Mouse (Mus musculus) left cerebral cortex, postnatal 14 days (tissue): ENCODE measurements at regions not wholly inside any gene's neighbourhood (a gene's known extent, or its start where the extent isn't known, plus 50 kb on each side); places are given as distances from the start of the nearest gene placed in this dataset.
"Not testable (repeated sequence)": the region's sequence is repeated elsewhere in the genome, so short reads cannot be mapped to it uniquely, and the experiment has no call there.

ENCODE experiments used
- DNase-seq, 2 experiments: peaks; one replicate each; pipeline ENCODE4 v3.0.0; 2021 to 2022; ENCODE audit warnings: low spot score in 2 of 2, mixed read lengths in 1 of 2
- intact Hi-C: fragments of 180-260 bp; cut with DNase I; formaldehyde crosslinking; loops from one replicate; pipeline ENCODE4 v1.15.1; 2025

DNA sequence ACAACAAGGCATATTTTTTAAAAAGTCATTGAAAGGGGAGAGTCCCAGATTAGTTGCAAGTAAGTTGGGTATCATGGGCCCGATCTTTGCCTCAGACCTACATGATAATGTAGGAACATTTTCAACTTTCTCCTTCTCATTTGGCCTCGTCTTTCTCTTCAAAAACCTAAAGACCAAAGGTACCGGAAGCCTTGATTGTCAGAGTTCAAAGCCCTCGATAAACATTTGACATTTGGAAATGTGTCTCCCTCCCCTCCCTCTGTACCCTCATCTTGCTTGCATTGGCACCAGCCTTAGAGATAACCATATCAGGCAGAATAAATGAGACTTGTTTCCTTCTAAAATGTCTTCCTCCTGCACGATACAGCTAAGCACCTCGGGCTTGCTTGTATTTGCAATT is 302.8 kb downstream of the Ets1 start:
- DNase-seq: no peak
- intact Hi-C loops: no loop called here

- no peak for DNase-seq
- intact Hi-C loops: loop anchor here (1.0 to 10.0 kb wide), 5 partner anchors 143 to 535 kb away; no protein-coding TSS in a partner anchor
These were observed 303.6 kb downstream of the Ets1 start for GRCm38 (mm10) chr9:32939626-32940025.

GRCm38 (mm10) chr9:32940111-32940813 is 304.2 kb downstream of the Ets1 start:
- peak; percentile 77 to 87 for DNase-seq
- intact Hi-C loops: loop anchor here (1.0 to 10.0 kb wide), 5 partner anchors 142 to 535 kb away; no protein-coding TSS in a partner anchor

DNA sequence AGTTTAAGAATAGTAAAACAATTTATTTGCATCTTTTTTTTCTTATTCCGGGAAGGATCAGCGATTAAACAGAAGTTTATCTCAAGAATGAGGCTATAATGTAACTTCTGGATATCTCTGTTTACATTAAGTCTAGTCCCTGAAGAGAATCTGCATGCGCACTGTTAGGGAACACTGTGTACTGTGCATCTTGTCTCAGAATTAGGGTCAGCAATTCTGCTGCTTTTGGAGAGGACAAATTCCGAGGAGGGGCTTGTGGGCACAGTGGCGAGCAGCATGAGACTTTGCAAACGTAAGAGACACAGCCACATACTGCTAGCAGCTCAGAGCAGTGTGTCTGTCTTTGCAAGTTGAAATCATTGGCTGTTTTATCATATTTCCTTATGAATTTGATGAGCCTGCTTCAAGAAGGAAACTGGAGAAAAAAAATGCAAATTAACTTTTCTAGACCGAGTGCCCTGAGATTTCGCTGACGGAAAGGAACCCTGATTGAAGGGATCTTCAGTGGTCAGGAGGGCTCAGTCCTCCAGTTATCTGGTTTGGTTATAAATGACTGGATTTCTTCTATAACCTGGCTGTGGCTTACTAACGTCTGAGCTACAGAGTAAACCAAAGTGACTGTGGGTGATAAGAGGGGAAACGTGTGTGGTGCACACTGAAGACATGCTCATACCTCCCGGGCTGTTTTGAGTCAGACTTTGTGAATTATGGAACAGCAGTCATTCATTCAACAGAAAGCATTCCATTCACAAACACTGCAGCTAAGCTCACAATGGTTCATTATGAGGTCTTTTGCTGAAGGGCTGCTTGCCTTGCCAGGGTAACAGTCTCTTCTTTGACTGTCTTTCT is 305.1 kb downstream of the Ets1 start:
- intact Hi-C loops: loop anchor here (1.0 to 10.0 kb wide), 5 partner anchors 141 to 536 kb away; no protein-coding TSS in a partner anchor
- peak in 1 of 2 experiments; percentile 13 for DNase-seq

- intact Hi-C loops: loop anchor here (5.0 to 10.0 kb wide), 4 partner anchors 141 to 537 kb away; no protein-coding TSS in a partner anchor
- no peak for DNase-seq
These were observed 305.7 kb downstream of the Ets1 start for GRCm38 (mm10) chr9:32941768-32942030.

DNA sequence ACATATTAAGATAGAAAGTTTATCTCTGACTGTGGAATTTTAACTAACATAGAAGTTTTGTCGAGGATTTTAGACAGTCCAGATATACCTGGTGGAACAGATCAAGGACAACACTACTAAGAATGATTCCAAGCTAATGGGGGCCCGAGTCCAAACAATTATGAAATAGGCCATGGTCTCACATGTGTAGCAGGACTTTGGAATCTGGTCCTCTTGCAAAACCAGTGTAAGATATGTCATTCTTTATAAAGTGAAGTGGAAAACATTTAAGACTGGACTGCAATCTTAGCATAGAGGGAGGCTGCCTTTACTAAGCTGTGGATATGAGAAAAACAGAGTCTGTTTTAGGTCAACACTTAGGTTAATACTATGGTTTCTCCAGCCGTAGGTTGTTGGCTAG is 311.2 kb downstream of the Ets1 start:
- DNase-seq: no peak
- intact Hi-C loops: loop anchor here (10.0 kb wide), 3 partner anchors 192 to 542 kb away; no protein-coding TSS in a partner anchor

- DNase-seq: no peak
- intact Hi-C loops: loop anchor here (10.0 kb wide), 3 partner anchors 194 to 544 kb away; no protein-coding TSS in a partner anchor
These were observed 313.0 kb downstream of the Ets1 start for GRCm38 (mm10) chr9:32949036-32949435.

GRCm38 (mm10) chr9:32958716-32959115 is 322.7 kb downstream of the Ets1 start:
- intact Hi-C loops: no loop called here
- DNase-seq: no peak

DNA sequence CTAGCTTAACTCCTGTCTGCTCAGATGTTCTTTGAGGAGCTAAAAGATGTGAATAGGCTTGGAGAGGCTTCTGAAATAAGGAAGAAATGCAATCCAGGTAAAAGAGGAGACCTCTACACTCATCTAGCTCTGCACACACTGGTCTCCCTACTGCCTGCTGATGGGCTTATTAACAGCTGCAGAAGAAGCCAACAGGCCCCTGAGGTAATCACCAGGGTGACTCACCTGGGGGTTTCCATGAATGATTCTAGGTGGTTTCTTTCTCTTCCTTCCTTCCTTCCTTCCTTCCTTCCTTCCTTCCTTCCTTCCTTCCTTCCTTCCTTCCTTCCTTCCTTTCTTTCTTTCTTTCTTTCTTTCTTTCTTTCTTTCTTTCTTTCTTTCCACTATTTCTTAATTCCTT is 323.4 kb downstream of the Ets1 start:
- DNase-seq, intact Hi-C loops: not testable (repeated sequence)

GRCm38 (mm10) chr9:32962679-32963205 is 326.7 kb downstream of the Ets1 start:
- intact Hi-C loops: no loop called here
- no peak for DNase-seq

DNA sequence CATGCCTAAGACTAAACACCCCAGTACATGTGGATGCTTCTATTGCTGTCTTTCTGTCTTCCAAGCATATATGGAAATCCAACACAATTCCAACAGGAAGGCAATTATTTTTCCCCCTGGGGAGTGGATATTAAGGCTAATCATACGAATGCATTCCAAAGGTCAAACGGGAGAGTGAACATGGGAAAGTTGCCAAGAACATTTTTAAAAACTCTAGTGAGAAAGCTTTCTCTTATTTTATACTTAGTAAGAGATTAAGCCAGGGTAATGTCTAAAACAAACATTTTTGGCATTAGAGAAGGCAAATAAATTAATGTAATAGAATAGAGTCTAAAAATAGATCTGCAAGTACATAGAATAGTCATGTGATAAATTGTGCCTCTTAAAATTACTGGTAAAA is 332.4 kb downstream of the Ets1 start:
- intact Hi-C loops: no loop called here
- DNase-seq: no peak

GRCm38 (mm10) chr9:32971421-32971820 is 335.4 kb downstream of the Ets1 start:
- DNase-seq: no peak
- intact Hi-C loops: no loop called here

GRCm38 (mm10) chr9:32971926-32972325 is 335.9 kb downstream of the Ets1 start:
- no peak for DNase-seq
- intact Hi-C loops: no loop called here

DNA sequence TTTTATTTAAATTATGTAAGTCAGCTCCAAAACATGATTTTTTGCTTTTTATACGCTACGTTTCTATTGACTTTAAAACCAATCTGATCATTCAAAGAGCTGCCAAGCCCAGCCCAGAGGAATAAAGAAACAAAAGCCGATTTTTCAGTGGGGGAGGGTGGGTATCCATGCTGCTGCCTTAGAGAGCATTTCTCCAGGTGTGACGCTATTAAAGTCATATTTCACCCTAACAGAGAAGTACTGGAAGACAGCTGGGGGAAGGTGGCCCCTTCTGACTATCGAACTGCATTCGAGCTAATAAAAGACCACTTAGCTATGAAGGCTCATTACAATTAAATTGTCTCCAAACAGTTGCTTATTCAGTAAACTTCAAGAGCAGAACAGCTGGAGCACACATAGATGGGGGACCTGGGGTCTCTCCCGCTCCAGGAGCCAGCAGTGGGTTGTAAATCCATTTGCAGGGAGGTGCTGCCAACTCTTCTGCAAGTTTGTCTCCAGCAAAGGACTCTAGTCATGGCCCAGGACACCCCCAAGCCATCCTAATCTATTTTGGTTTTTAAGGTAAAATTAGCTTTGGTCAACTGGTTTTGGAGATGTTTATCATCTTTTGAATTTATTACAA is 336.5 kb downstream of the Ets1 start:
- intact Hi-C loops: no loop called here

DNA sequence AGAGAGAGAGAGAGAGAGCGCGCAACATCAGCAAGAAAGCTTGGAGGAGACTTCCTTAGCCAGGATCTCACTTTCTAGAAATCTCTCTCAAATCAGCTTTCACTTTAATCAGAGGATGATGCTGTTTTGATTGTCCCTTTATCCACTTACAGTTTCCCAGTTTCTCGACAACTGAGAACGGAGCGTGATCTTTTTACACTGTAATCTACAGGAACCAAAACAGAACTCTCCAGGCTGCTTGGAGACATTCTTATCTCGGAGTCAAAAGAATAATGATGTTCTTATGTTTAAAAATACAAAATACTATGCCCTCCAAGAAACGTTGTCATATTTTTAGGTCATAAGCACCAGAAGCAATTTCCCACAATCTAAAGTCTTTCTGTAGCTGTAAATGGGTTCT is 341.7 kb downstream of the Ets1 start:
- intact Hi-C loops: no loop called here
- no peak for DNase-seq

More for the DNA sequence above, 336.5 kb downstream of the Ets1 start:
- no peak for DNase-seq

- intact Hi-C loops: no loop called here
- no peak for DNase-seq
These were observed 344.8 kb downstream of the Ets1 start for GRCm38 (mm10) chr9:32980846-32981245.

DNA sequence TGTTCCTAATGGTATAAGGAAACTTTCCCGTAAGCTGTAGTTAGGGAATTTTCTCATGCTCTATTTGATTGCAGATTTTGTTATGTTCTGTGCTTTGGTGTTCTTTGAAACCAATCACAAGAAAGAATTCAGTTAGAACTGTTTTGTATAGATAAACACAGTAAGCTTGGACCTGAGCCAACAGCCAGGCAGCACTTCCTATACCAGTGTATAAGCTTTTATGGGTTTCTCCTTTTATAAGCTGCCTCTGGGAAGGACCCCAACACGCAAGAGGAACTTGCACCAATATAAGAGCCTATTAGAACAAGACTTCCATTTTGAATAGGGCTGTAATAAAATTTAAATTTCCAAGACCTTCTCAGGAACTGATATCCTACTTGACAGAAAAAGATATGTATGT is 347.2 kb downstream of the Ets1 start:
- intact Hi-C loops: no loop called here
- DNase-seq: no peak

DNA sequence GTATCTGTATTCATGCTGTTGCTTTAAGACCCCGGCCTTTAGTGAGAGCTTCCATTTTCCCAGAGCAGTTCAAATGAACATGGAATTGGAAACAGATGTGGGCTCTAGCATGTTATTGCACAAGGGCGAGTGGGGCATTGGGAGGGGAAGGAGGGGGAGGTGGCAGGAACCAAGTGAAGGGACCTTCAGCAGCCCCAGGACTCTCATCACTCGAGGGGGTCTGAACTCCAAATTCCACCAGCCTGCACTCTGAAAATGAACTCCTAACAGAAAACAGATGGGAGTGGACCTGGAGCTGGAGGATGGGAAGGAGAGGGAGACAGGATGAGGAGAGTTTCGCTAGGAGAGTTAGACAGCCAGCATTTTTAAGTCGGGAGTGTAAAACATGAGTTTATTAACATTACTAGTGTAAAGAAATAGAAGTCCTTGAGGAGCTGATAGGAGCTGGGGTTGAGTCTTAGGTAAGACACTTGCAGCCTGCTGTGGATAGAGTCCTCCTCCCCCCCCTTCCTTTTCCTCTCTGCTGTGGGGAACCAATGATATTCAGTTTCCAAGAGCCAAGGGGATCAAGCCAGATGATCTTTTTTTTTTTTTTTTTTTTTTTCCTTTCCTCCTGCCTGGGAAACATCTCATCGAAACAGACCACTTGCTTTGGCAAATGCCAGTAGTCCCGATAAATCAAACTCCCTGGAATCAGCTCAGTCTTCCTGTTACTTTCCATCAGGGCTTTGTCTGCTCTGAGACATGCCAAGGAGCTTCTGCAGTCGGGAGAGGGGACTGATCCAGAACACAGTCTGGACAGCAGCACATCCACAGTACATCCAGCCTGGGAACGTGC is 351.0 kb downstream of the Ets1 start:
- DNase-seq: no peak
- intact Hi-C loops: no loop called here

GRCm38 (mm10) chr9:32989006-32989405 is 353.0 kb downstream of the Ets1 start:
- intact Hi-C loops: no loop called here
- DNase-seq: no peak
